Mouse (Mus musculus) myocyte (in vitro differentiated cells): ENCODE measurements around the gene AC161166.1. TPM values are rescaled to one million over a fixed set of nuclear protein-coding genes. Genes with fewer than 3 reads are reported as not detected.

Experiments used
- H3K27me3 ChIP-seq: one replicate; pipeline ENCODE4 v1.6.1; 2011; ENCODE audit not compliant: control insufficient read depth, insufficient read depth, insufficient read length
- H3K36me3 ChIP-seq: one replicate; pipeline ENCODE4 v1.6.1; 2011; ENCODE audit not compliant: control insufficient read depth, insufficient read depth
- H3K4me2 ChIP-seq: one replicate; pipeline ENCODE4 v1.6.1; 2011; ENCODE audit warnings: low read depth, control low read depth
- H3K4me3 ChIP-seq: one replicate; pipeline ENCODE4 v1.5.1; 2011; ENCODE audit warnings: mild to moderate bottlenecking, control low read depth, moderate library complexity
- H3K79me2 ChIP-seq: one replicate; pipeline ENCODE4 v1.6.1; 2011; ENCODE audit not compliant: control insufficient read depth, insufficient read depth
- H3ac ChIP-seq: one replicate; pipeline ENCODE4 v1.6.1; 2011; ENCODE audit not compliant: control insufficient read depth, insufficient read length
- CEBPB ChIP-seq: IDR thresholded peaks from 2 replicates; pipeline ENCODE4 v1.6.1; 2011; ENCODE audit warnings: mild to moderate bottlenecking, moderate library complexity; ENCODE audit not compliant: poor library complexity, insufficient read depth, severe bottlenecking
- E2F4 ChIP-seq: IDR thresholded peaks from one replicate; pipeline ENCODE4 v1.6.1; 2011; ENCODE audit warnings: mild to moderate bottlenecking, control low read depth, moderate library complexity; ENCODE audit not compliant: insufficient read depth
- MAX ChIP-seq: IDR thresholded peaks from one replicate; pipeline ENCODE4 v1.6.1; 2011; ENCODE audit warnings: low read depth, mild to moderate bottlenecking, control low read depth
- MYOD1 ChIP-seq, 3 experiments: IDR thresholded peaks; one replicate each; pipeline ENCODE4 v1.6.1; 2011; ENCODE audit warnings: control low read depth in 2 of 3, low read depth in 2 of 3, mild to moderate bottlenecking in 2 of 3, moderate library complexity in 1 of 3; ENCODE audit not compliant: insufficient read length in 2 of 3, control insufficient read depth in 1 of 3
- MYOG ChIP-seq, 3 experiments: IDR thresholded peaks; one replicate each; pipeline ENCODE4 v1.6.1; 2011; ENCODE audit warnings: control low read depth in 2 of 3, low read depth in 2 of 3, mild to moderate bottlenecking in 2 of 3; ENCODE audit not compliant: insufficient read length in 2 of 3, control insufficient read depth in 1 of 3, insufficient read depth in 1 of 3
- POLR2A ChIP-seq: IDR thresholded peaks from one replicate; pipeline ENCODE4 v1.6.1; 2011; ENCODE audit warnings: low read depth, mild to moderate bottlenecking, control low read depth, moderate library complexity; ENCODE audit not compliant: insufficient read length
- POLR2AphosphoS2 ChIP-seq: IDR thresholded peaks from one replicate; pipeline ENCODE4 v1.6.1; 2011; ENCODE audit warnings: low read depth, control low read depth; ENCODE audit not compliant: insufficient read length
- REST ChIP-seq: IDR thresholded peaks from one replicate; pipeline ENCODE4 v1.6.1; 2011; ENCODE audit warnings: mild to moderate bottlenecking, control low read depth, moderate library complexity; ENCODE audit not compliant: insufficient read depth, insufficient read length
- SRF ChIP-seq: IDR thresholded peaks from one replicate; pipeline ENCODE4 v1.6.1; 2011; ENCODE audit warnings: low read depth; ENCODE audit not compliant: control insufficient read depth, insufficient read length
- TCF12 ChIP-seq: IDR thresholded peaks from one replicate; pipeline ENCODE4 v1.6.1; 2011; ENCODE audit warnings: mild to moderate bottlenecking, control low read depth; ENCODE audit not compliant: poor library complexity, insufficient read depth, severe bottlenecking
- TCF3 ChIP-seq: IDR thresholded peaks from one replicate; pipeline ENCODE4 v1.6.1; 2011; ENCODE audit warnings: low read depth, control low read depth; ENCODE audit not compliant: insufficient read length
- USF1 ChIP-seq: IDR thresholded peaks from one replicate; pipeline ENCODE4 v1.6.1; 2011; ENCODE audit warnings: low read depth, mild to moderate bottlenecking, control low read depth, moderate library complexity
- polyA plus RNA-seq: library from polyadenylated mRNA; unstranded; fragments of >200 nt; fragmentation: generic; extraction: Trizol; gene quantifications from one replicate; pipeline ENCODE4 v1.2.1, GENCODE M21; 2012; ENCODE audit warnings: missing spikeins

Gene AC161166.1
- polyA plus RNA-seq, 1 experiment: 0.10 TPM

- no peak for TF ChIP-seq SRF
- TF ChIP-seq CEBPB: no peak
- no peak for TF ChIP-seq POLR2AphosphoS2
- no peak for TF ChIP-seq POLR2A
- no peak for TF ChIP-seq MAX
- TF ChIP-seq MYOD1 (IDR thresholded peaks at IDR 0.05; ENCODE audit: control insufficient read depth in 1 of 3, insufficient read length in 2 of 3, low read depth in 2 of 3): no peak
- TF ChIP-seq TCF12: no peak
- TF ChIP-seq E2F4: no peak
- no peak for TF ChIP-seq MYOG (IDR thresholded peaks at IDR 0.05; ENCODE audit: control insufficient read depth in 1 of 3, insufficient read depth in 1 of 3, insufficient read length in 2 of 3, low read depth in 2 of 3)
- no peak for TF ChIP-seq REST
- TF ChIP-seq USF1: no peak
- TF ChIP-seq TCF3: no peak
- peaks cover 20% of the 10 kb centered on the region for H3K79me2 ChIP-seq
Measured at GRCm38 (mm10) chr7:24507726-24508114, 4.5 kb downstream of the AC161166.1 start.

GRCm38 (mm10) chr7:24506838-24507725 lies 5.2 kb downstream of the AC161166.1 start, which contains the start of gene Zfp428:
Gene Zfp428 (plus strand): TSS chr7:24507006.
- H3K4me2 ChIP-seq: peak within 1 kb of the TSS; percentile 90
- TF ChIP-seq MYOG (IDR thresholded peaks at IDR 0.05; ENCODE audit: control insufficient read depth in 1 of 3, insufficient read depth in 1 of 3, insufficient read length in 2 of 3, low read depth in 2 of 3) (peak in 1 of 3 experiments; percentile 33), POLR2AphosphoS2 (peak; percentile 88), MYOD1 (IDR thresholded peaks at IDR 0.05; ENCODE audit: control insufficient read depth in 1 of 3, insufficient read length in 2 of 3, low read depth in 2 of 3) (no peak), E2F4 (peak; percentile 59)

More at GRCm38 (mm10) chr7:24507726-24508114, 4.5 kb downstream of the AC161166.1 start:
- Histone ChIP-seq H3ac (peak overlapping the region; percentile 82), H3K4me2 (peak overlapping the region; percentile 73), H3K4me3 (peak overlapping the region; percentile 80), H3K36me3 (no peaks in the 10 kb centered on the region), H3K27me3 (no peaks in the 10 kb centered on the region)

GRCm38 (mm10) chr7:24506476-24506837 lies 5.8 kb downstream of the AC161166.1 start:
- Histone ChIP-seq H3K36me3 (no peaks in the 10 kb centered on the region), H3K4me3 (peak overlapping the region; percentile 80), H3ac (peak overlapping the region; percentile 82), H3K79me2 (peaks cover 20% of the 10 kb centered on the region), H3K4me2 (peak overlapping the region; percentile 90), H3K27me3 (no peaks in the 10 kb centered on the region)
- TF ChIP-seq TCF3: no peak
- TF ChIP-seq USF1: peak; percentile 6
- no peak for TF ChIP-seq MAX
- no peak for TF ChIP-seq MYOD1 (IDR thresholded peaks at IDR 0.05; ENCODE audit: control insufficient read depth in 1 of 3, insufficient read length in 2 of 3, low read depth in 2 of 3)
- no peak for TF ChIP-seq MYOG (IDR thresholded peaks at IDR 0.05; ENCODE audit: control insufficient read depth in 1 of 3, insufficient read depth in 1 of 3, insufficient read length in 2 of 3, low read depth in 2 of 3)

More at GRCm38 (mm10) chr7:24506838-24507725, 5.2 kb downstream of the AC161166.1 start, which contains the start of gene Zfp428:
- Histone ChIP-seq H3ac (peak within 1 kb of the TSS; percentile 82), H3K27me3 (no peaks in the 10 kb centered on the region), H3K4me3 (peak within 1 kb of the TSS; percentile 80), H3K79me2 (peaks cover 20% of the 10 kb centered on the region), H3K36me3 (no peaks in the 10 kb centered on the region)

- Histone ChIP-seq H3K4me3 (peak overlapping the region; percentile 80), H3K79me2 (peaks cover 20% of the 10 kb centered on the region), H3K36me3 (no peaks in the 10 kb centered on the region), H3K4me2 (peak overlapping the region; percentile 90), H3K27me3 (no peaks in the 10 kb centered on the region), H3ac (peak overlapping the region; percentile 82)
- TF ChIP-seq MYOG (IDR thresholded peaks at IDR 0.05; ENCODE audit: control insufficient read depth in 1 of 3, insufficient read depth in 1 of 3, insufficient read length in 2 of 3, low read depth in 2 of 3): no peak
- no peak for TF ChIP-seq CEBPB
- no peak for TF ChIP-seq MAX
- TF ChIP-seq USF1: no peak
- no peak for TF ChIP-seq MYOD1 (IDR thresholded peaks at IDR 0.05; ENCODE audit: control insufficient read depth in 1 of 3, insufficient read length in 2 of 3, low read depth in 2 of 3)
- TF ChIP-seq TCF3: no peak
- TF ChIP-seq REST: no peak
- no peak for TF ChIP-seq TCF12
- TF ChIP-seq SRF: no peak
- TF ChIP-seq POLR2AphosphoS2: no peak
- TF ChIP-seq E2F4: no peak
- TF ChIP-seq POLR2A: no peak
Measured at GRCm38 (mm10) chr7:24506065-24506459, 6.2 kb downstream of the AC161166.1 start.
